Mouse (Mus musculus): ENCODE measurements around the gene Nol6.
"Not testable (repeated sequence)": the region's sequence is repeated elsewhere in the genome, so short reads cannot be mapped to it uniquely, and the experiment has no call there.

Nol6 gene

DNA sequence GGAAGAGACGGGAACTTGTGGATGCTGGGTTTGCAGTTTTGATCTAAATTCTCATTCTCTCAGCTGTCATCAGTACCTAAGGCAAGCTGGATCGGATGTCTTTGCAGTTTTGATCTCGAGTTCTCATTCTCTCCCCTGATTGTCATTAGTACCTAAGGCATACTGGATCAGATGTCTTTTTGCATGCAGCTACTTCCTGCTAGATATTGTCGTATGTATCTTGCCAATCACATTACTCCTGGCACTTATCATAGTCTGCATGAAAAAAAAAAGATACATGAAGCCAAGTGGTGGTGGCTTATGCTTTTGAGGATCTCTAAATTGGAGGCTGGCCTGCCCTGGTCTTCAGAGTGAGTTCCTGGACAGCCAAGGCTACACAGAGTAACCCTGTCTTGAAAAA lies 39.4 kb downstream of the Nol6 start:
- DNase-seq (ENCODE audit: low read depth, low spot score): no peak

DNA sequence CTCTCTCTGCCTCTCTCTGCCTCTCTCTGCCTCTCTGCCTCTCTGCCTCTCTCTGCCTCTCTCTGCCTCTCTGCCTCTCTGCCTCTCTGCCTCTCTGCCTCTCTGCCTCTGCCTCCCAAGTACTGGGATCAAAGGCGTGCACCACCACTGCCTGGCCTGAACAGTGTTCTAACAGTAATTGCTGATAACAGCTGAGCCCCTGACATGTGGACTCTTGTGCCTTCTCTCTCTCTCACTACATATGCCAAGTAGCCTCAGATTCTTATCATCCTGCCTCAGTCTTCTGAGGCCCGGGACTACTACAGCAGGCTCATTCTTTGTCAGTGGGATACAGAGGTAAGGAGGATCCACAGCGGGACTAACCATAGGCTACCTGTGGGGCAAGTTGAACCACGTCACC lies 41.5 kb downstream of the Nol6 start:
- not testable (repeated sequence) for DNase-seq (ENCODE audit: low read depth, low spot score)

DNA sequence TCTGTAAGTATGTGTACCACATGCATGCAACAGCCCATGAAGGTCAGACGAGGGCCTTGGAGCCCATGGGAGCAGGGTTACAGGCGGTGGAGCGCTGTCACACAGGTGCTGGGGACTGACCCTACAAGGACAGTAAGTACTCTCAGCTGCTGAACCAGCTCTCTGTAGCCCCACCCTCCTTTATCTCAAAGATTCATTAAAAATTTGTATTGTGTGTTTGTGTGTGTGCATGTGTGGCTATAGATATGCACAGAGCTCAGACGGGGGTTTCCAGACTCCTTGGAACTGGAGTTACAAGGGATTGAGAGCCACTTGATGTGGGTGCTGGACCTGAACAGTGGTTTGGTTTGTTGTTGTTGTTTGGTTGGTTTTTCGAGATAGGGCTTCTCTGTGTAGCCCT lies 42.5 kb downstream of the Nol6 start:
- DNase-seq (ENCODE audit: low read depth, low spot score): no peak

DNA sequence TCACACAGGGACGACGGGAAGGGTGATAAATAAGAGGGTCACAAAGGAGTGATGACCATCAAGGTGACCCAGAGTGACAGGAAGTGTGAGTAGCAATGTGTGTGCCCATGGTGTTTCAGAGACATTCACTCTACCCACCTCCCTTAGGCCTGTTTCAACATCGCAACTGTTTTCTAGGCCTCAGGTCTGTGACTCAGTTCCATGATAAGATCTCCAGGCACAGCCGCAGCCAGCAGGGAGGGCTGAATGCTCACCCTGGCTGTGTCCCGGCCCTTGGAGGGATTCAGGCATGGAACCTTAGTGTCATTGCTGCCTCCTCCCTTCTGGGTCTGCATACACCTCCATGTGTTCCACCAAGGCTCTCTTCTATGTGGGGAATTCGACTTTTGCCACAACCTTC lies 45.5 kb downstream of the Nol6 start:
- no peak for DNase-seq (ENCODE audit: low read depth, low spot score)

DNA sequence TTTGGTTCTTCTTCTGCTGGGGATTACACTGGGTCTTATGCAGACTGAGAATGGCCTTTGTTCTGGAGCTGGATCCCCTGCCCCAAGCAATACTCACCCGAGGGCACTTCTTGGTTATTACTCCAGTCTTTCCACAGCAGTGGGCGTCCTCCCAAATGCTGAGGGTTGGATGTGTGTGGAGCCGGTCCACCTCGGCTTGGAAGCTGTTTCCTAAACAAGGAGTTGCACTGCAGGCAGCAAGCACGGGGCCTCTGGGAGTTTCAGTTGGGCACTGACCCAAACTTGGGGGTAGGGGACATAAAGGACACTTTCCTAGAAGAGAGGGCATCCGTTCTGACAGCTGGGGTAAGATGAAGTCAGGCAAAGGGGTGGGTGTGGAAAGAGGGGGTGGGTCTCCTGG lies 49.8 kb downstream of the Nol6 start:
- no peak for DNase-seq (ENCODE audit: low read depth, low spot score)

DNA sequence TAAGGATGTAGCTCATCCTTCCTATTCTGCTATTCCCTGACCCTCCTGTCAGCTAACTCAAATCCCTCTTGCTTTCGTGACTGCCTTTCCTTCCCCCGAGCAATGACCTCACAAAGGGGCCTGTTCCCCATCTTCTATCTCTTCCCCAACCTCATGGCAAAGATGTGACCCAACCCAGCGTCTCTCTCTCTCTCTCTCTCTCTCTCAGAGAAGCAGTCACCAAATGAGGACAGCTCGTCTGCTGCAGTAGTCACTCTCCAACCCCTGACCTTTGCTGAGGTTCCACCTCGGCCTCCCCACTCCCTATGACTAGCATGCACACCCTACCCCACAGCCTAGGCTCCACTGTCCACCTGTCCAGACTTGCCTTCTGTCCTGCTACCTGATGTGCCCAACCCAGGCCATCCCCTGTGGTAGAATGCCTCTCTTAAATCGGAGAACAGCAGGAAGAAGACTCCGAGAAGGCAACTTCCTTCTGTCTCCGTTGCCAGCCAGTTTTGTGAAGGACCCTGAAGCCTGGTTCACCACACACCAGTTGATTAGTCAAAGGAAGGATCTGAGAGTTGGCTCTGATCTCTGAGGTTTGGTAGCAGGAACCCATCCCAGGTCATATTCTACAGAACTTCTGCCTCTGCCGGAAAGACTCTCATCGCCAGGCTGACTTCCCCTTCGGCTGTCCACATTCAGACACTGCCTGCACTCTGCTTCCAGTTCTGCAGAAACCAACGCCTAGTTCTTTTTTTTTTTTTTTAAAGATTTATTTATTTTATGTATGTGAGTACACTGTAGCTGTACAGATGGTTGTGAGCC lies 51.0 kb downstream of the Nol6 start:
- no peak for DNase-seq (ENCODE audit: low read depth, low spot score)

DNA sequence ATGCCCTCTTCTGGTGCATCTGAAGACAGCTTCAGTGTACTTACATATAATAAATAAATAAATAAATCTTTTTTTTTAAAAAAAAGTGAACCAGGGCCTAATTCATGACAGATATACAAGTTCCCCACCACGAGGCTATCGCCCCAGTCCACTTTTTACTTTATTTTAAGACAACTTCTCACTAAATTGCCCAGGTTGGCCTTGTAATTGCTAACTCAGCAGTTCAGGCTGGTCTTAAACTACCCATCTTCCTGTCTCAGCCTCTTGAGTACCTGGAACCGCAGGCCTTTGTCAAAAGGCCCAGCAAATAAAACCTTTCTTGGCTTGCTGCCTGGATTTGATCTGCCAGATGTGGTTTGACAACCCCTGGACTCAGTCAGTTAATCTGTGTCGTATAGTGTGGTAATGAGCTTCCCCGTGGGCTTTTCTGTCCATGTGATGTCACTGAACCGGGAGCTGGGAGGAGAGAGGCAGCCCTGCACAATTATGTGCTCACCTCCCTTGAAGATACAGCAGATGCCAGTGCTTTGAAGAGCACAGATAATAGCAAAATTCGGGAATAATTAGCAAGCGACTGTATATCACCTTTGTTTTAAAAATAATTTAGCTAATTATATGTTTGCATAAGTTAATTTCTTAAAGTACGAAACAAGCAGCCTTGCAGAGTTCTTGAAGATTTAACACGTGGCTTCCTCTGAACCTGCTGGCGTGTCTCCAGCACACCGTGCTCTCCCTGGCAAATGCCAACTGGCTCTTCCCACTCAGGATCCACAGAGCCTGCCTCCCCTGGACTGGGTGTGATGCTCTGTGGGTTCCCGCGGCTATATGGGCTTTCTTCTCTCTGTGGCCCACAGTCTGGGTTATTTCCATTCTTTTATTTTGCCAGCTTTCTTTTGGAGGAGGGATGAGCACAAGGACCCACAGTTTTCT lies 52.5 kb downstream of the Nol6 start:
- DNase-seq (ENCODE audit: low read depth, low spot score): no peak

DNA sequence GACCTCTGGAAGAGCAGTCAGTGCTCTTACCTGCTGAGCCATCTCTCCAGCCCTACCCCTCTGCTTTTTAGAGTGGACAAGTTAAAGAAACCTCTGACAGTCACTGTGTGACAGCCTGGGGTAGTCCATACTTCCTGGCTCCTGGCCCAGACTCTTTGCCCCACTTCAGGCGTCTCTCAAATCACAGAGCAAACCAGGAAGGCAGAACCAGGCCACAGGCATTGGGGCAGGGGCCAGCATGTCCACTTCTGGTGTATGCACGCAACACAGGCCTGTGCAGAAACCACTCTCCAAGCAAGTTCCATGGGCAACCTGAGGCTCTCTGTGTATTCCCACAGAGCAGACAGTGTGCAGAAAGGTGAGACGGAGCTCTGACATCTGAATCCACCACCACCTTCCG lies 59.1 kb downstream of the Nol6 start:
- DNase-seq (ENCODE audit: low read depth, low spot score): no peak
